Mouse (Mus musculus) kidney, adult 2 months (tissue): Measurements from ENCODE around the gene Psmd13.

ENCODE experiments used
- CTCF ChIP-seq: fragments of 200-500 bp; conservative IDR thresholded peaks from 2 replicates; pipeline ENCODE4 v1.5.1; 2011; ENCODE audit warnings: low read depth, mild to moderate bottlenecking, control low read depth, low read length, moderate library complexity, mixed read lengths; ENCODE audit not compliant: insufficient read depth, insufficient read length
- POLR2A ChIP-seq: fragments of 200-500 bp; IDR thresholded peaks from one replicate; pipeline ENCODE4 v1.6.1; 2011; ENCODE audit warnings: low read depth, low read length, control low read depth

DNA sequence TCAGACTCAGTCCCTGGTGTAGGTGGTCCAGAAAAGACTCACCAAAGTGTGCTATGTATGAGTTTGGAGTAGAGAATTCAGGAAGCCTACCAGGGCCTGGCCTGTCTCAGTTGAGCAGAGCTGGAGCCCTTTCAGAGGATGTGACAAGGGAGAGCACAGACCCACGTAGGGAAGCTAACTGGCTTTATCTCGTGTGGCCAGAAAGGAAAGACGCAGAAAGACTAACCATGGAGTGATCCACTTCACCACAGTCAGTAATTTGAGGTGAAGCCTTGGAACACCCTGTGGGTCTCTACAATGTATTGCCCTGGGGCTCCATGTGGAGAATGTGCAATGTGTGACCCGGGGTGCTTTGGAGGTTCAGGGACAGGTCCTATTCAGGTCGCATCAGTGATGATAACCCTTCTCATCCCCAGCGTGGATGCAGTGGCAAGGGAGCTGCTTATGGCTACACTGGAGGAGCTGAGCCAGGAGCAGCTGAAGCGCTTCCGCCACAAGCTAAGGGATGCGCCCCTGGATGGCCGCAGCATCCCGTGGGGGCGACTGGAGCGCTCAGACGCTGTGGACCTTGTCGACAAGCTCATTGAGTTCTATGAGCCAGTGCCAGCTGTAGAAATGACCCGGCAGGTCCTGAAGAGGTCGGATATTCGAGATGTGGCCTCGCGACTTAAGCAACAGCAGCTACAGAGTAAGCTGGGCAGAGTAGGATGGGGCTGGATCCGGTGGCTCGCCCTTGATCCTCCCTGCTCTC is 39.6 kb downstream of the Psmd13 start:
- TF ChIP-seq POLR2A (no peak), CTCF (no peak)
